Mouse (Mus musculus) heart, embryonic 15.5 days (tissue): ENCODE results near the gene Fbxo36. TPM values are rescaled to one million over a fixed set of nuclear protein-coding genes. Genes with fewer than 3 reads are reported as not detected.

Experiments used
- ATAC-seq: fragments of 200-750 bp; cut with Nextera tagmentation; replicated peaks from 2 replicates; pipeline ENCODE4 v1.8.0; 2017; ENCODE audit warnings: low read depth, moderate TSS enrichment; ENCODE audit not compliant: insufficient number of reproducible peaks, insufficient read depth, low FRiP score
- H3K27ac ChIP-seq: fragments of 300-500 bp; sonication (generic); 2 replicates; pipeline ENCODE4 v1.5.1; 2015; ENCODE audit warnings: mild to moderate bottlenecking, inconsistent platforms
- H3K27me3 ChIP-seq: fragments of 300-500 bp; sonication (generic); 2 replicates; pipeline ENCODE4 v1.6.1; 2015; ENCODE audit warnings: inconsistent platforms
- H3K36me3 ChIP-seq: fragments of 300-500 bp; sonication (generic); 2 replicates; pipeline ENCODE4 v1.6.1; 2015; ENCODE audit warnings: mild to moderate bottlenecking, inconsistent platforms
- H3K4me1 ChIP-seq: fragments of 300-500 bp; sonication (generic); replicated peaks from 2 replicates; pipeline ENCODE4 v1.6.1; 2015; ENCODE audit warnings: inconsistent platforms
- H3K4me2 ChIP-seq: fragments of 300-500 bp; sonication (generic); 2 replicates; pipeline ENCODE4 v1.6.1; 2015; ENCODE audit warnings: inconsistent platforms, mild to moderate bottlenecking, moderate library complexity
- H3K4me3 ChIP-seq: fragments of 300-500 bp; sonication (generic); 2 replicates; pipeline ENCODE4 v1.5.1; 2015; ENCODE audit warnings: mild to moderate bottlenecking, inconsistent platforms
- H3K9ac ChIP-seq: fragments of 300-500 bp; sonication (generic); 2 replicates; pipeline ENCODE4 v1.6.1; 2015; ENCODE audit warnings: mild to moderate bottlenecking, inconsistent platforms
- H3K9me3 ChIP-seq: fragments of 300-500 bp; sonication (generic); replicated peaks from 2 replicates; pipeline ENCODE4 v1.6.1; 2016; ENCODE audit warnings: inconsistent platforms
- WGBS: fragments of 180-500 bp; shearing (Covaris S2); methylation state at CpG from one replicate; pipeline ENCODE4 v1.1.7; 2015; ENCODE audit warnings: mixed read lengths; 5-methylcytosine and 5-hydroxymethylcytosine counted together
- polyA plus RNA-seq: library from polyadenylated mRNA; unstranded; fragments of >200 nt; fragmentation: Nextera tagmentation; extraction: Ambion mirVana; gene quantifications from 2 replicates; pipeline ENCODE4 v1.2.1, GENCODE M21; 2015

Gene Fbxo36
- polyA plus RNA-seq, 1 experiment from 2014 or later = 6.8 TPM

DNA sequence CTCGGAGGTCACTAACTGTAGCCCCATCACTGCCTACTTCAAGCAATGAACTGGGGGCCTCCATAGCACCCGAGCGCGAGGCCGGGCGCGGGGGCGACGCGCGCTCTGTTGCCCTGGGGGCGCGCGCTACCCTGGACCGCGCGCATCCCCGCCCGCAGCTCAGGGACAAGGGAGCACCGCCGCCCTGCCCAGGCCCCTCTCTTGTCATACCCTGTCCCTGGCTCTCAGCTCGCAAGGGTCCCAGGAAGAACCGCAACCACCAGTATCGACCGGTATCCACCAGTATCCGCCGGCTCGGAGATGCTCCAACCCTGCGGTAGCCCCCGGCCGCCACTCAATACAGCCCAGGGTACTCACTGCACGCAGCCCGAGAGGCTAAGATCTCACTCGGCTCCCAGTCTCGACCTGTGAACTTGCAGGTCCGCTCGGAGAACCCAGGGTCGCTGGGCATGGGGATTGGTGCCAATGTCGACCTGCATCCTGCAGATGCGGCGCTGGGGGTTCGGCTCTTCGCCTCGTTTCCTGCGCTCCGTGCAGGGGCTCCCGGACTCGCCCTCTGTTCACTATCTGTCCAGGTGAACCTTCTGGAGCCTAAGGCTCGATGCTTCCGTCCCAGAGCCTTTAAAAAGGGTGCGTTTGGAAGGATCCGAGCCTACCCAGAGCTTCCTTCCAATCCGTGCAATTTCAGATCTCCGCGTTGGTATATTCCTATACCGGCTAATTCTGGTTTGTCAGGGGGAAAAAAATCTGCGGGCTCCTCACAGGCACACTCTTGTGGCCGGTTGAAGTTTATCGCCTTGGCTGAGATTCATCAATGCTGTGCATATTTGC, 95.1 kb downstream of the Fbxo36 start, which contains the start of gene Slc16a14:
Gene Slc16a14, minus strand, starts transcription at position 632 of the 831 bp plus-strand sequence.
- Histone ChIP-seq H3K9ac (peak within 1 kb of the TSS; percentile 45; the same call in 1 of the 2 replicates), H3K27me3 (peaks cover 30% of the 10 kb centered on the region), H3K4me1 (peaks cover 15% of the 10 kb centered on the region), H3K9me3 (no peaks in the 10 kb centered on the region), H3K4me2 (peak within 1 kb of the TSS; percentile 96), H3K36me3 (no peaks in the 10 kb centered on the region), H3K27ac (no peak within 1 kb of the TSS), H3K4me3 (peak within 1 kb of the TSS; percentile 56)
- ATAC-seq = peak; percentile 45
- WGBS = under 1% methylated on average over 59 of the region's 59 CpGs

- H3K4me1 ChIP-seq = peaks cover 15% of the 10 kb centered on the region
- no peaks in the 10 kb centered on the region for H3K9me3 ChIP-seq
- no peaks in the 10 kb centered on the region for H3K36me3 ChIP-seq
- H3K4me3 ChIP-seq = no peak overlapping the region
- WGBS = 60% methylated on average over 9 of the region's 9 CpGs
- H3K9ac ChIP-seq = no peak overlapping the region
- H3K27ac ChIP-seq = no peak overlapping the region
- H3K27me3 ChIP-seq = peaks cover 30% of the 10 kb centered on the region
- peak overlapping the region; percentile 96; the same call in 1 of the 2 replicates for H3K4me2 ChIP-seq
- no peak for ATAC-seq
Observed at GRCm38 (mm10) chr1:84935668-84936067, 96.0 kb downstream of the Fbxo36 start.

- WGBS = 86% methylated on average over 19 of the region's 19 CpGs
- no peak overlapping the region for H3K4me2 ChIP-seq
- H3K9me3 ChIP-seq = no peaks in the 10 kb centered on the region
- no peak overlapping the region for H3K4me3 ChIP-seq
- H3K9ac ChIP-seq = no peak overlapping the region
- peaks cover 30% of the 10 kb centered on the region for H3K27me3 ChIP-seq
- H3K36me3 ChIP-seq = no peaks in the 10 kb centered on the region
- H3K27ac ChIP-seq = no peak overlapping the region
- ATAC-seq = no peak
- H3K4me1 ChIP-seq = peaks cover 15% of the 10 kb centered on the region
Observed at GRCm38 (mm10) chr1:84936716-84937510, 97.3 kb downstream of the Fbxo36 start.

GRCm38 (mm10) chr1:84939466-84939865, 99.8 kb downstream of the Fbxo36 start:
- H3K4me2 ChIP-seq = no peak overlapping the region
- H3K9ac ChIP-seq = no peak overlapping the region
- peaks cover 18% of the 10 kb centered on the region for H3K27me3 ChIP-seq
- H3K36me3 ChIP-seq = no peaks in the 10 kb centered on the region
- H3K4me3 ChIP-seq = no peak overlapping the region
- no peak for ATAC-seq
- H3K27ac ChIP-seq = no peak overlapping the region
- no peaks in the 10 kb centered on the region for H3K9me3 ChIP-seq
- peaks cover 6% of the 10 kb centered on the region for H3K4me1 ChIP-seq
- WGBS = 72% methylated on average over 4 of the region's 4 CpGs

DNA sequence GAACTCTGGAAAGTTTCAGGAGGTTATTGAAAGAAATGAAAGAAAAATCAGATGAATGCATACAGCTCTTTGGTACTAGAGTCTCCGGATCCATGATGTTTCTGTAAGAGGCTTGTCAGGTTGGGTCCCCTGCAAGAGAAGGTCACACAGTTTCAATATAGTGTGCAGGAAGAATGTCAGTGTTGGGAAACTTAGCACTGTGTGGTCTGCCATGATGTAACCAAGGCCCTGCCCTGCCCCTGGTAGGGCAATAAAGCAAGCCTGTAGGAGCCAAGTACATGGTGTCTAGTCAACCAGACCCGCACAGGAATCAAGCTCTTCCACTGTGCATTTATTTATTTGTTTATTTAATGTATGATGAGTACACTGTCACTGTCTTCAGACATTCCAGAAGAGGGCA, 100.7 kb downstream of the Fbxo36 start:
- no peak overlapping the region for H3K27ac ChIP-seq
- no peaks in the 10 kb centered on the region for H3K9me3 ChIP-seq
- H3K4me1 ChIP-seq = no peaks in the 10 kb centered on the region
- no peak overlapping the region for H3K9ac ChIP-seq
- 82% methylated on average over 2 of the region's 2 CpGs for WGBS
- no peak overlapping the region for H3K4me3 ChIP-seq
- H3K36me3 ChIP-seq = no peaks in the 10 kb centered on the region
- H3K4me2 ChIP-seq = no peak overlapping the region
- no peak for ATAC-seq
- 0 out of 2 replicates have a peak, but pooled peaks cover 9% of the 10 kb centered on the region for H3K27me3 ChIP-seq

DNA sequence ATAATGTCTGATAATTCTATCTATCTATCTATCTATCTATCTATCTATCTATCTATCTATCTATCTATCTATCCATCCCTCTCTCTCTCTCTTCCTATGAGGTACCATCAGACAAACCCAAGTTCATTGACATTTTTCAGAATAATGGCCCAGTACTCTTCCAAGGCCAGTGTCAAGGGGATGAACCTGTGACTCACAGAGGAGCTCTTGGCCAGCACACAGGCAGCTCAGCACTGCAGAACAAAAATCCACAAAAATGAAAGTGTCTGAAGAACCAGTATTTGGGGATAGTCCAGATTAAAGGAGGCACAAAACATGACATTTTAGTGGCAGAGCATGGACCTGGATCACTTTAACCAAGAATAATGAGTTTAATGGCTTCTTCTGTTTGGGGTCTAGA, 103.0 kb downstream of the Fbxo36 start:
- Histone ChIP-seq H3K4me3 (no peak overlapping the region), H3K27me3 (no peaks in the 10 kb centered on the region), H3K36me3 (no peaks in the 10 kb centered on the region), H3K4me1 (no peaks in the 10 kb centered on the region), H3K4me2 (no peak overlapping the region), H3K9me3 (no peaks in the 10 kb centered on the region), H3K27ac (no peak overlapping the region), H3K9ac (no peak overlapping the region)
- no peak for ATAC-seq

DNA sequence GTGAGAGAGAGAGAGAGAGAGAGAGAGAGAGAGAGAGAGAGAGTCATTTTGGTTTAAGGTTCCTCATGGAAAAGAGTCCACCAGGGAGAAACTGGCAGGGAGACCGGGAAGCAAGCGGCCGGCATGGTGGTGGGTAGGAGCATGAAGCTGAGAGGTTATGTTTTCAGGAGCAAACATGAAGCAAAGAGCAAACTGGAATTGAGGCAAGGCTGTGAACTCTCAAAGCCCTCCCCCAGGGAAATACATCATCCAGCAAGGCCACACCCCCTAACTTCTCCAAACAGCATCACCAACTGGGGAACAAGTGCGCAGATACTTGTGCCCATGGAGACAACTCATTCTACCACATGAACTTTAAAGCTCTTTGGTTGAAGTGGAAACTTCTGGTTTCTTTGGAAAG, 103.9 kb downstream of the Fbxo36 start:
- H3K27me3 ChIP-seq = no peaks in the 10 kb centered on the region
- H3K9me3 ChIP-seq = no peaks in the 10 kb centered on the region
- H3K9ac ChIP-seq = no peak overlapping the region
- H3K4me3 ChIP-seq = no peak overlapping the region
- no peaks in the 10 kb centered on the region for H3K4me1 ChIP-seq
- H3K36me3 ChIP-seq = no peaks in the 10 kb centered on the region
- H3K27ac ChIP-seq = no peak overlapping the region
- no peak overlapping the region for H3K4me2 ChIP-seq
- WGBS = 92% methylated on average over 4 of the region's 4 CpGs
- no peak for ATAC-seq

- H3K9me3 ChIP-seq = no peaks in the 10 kb centered on the region
- H3K4me3 ChIP-seq = no peak overlapping the region
- WGBS = 78% methylated on average over 3 of the region's 3 CpGs
- no peak overlapping the region for H3K9ac ChIP-seq
- H3K4me2 ChIP-seq = no peak overlapping the region
- H3K27me3 ChIP-seq = no peaks in the 10 kb centered on the region
- no peak for ATAC-seq
- no peak overlapping the region for H3K27ac ChIP-seq
- no peaks in the 10 kb centered on the region for H3K4me1 ChIP-seq
- H3K36me3 ChIP-seq = no peaks in the 10 kb centered on the region
Observed at GRCm38 (mm10) chr1:84945950-84946349, 106.3 kb downstream of the Fbxo36 start.

- 80% methylated on average over 2 of the region's 2 CpGs for WGBS
Observed at GRCm38 (mm10) chr1:84947390-84947789, 107.7 kb downstream of the Fbxo36 start.

More at GRCm38 (mm10) chr1:84947390-84947789, 107.7 kb downstream of the Fbxo36 start:
- ATAC-seq = no peak
- Histone ChIP-seq H3K4me2 (no peak overlapping the region), H3K9ac (no peak overlapping the region), H3K27ac (no peak overlapping the region), H3K9me3 (no peaks in the 10 kb centered on the region), H3K27me3 (no peaks in the 10 kb centered on the region), H3K4me1 (no peaks in the 10 kb centered on the region), H3K36me3 (no peaks in the 10 kb centered on the region), H3K4me3 (no peak overlapping the region)
